Comparison of ENCODE assay signal across 24 mouse cellular contexts in genomic region chr7:78121151-78121486, GRCm38 (mm10).
"Had no signal": no experiment of that assay in that cellular context is flagged by ENCODE, and none has a peak within 500 bp of the region (broad histone marks: within the 10 kb centered on the region; RNA-seq: fewer than 3 reads in every experiment).

No protein-coding gene starts in this region.

- H3K4me1 ChIP-seq: hindbrain, embryonic 10.5 days; hindbrain, embryonic 12.5 days; limb, embryonic 13.5 days; limb, embryonic 15.5 days; liver, embryonic 12.5 days had no signal

- H3K4me3 ChIP-seq: gastrocnemius, adult 2 months; heart, embryonic 12.5 days; hindbrain, embryonic 10.5 days; hindbrain, embryonic 12.5 days; limb, embryonic 13.5 days; limb, embryonic 15.5 days; liver, embryonic 12.5 days had no signal

- H3K27me3 ChIP-seq: heart, embryonic 12.5 days; hindbrain, embryonic 12.5 days; limb, embryonic 13.5 days; limb, embryonic 15.5 days; liver, embryonic 12.5 days had no signal

- H3K4me2 ChIP-seq: heart, embryonic 12.5 days; hindbrain, embryonic 12.5 days; hindbrain, embryonic 14.5 days; limb, embryonic 13.5 days; limb, embryonic 15.5 days; liver, embryonic 12.5 days had no signal

- H3K9ac ChIP-seq: heart, embryonic 12.5 days; hindbrain, embryonic 12.5 days; hindbrain, embryonic 14.5 days; limb, embryonic 13.5 days; limb, embryonic 15.5 days; liver, embryonic 12.5 days; liver, embryonic 14.5 days had no signal

- DNase-seq: gastrocnemius, adult 2 months; gastrocnemius, postnatal 10 days; gastrocnemius, postnatal 25 days; heart, adult 18-20 months; heart, postnatal 10 days; heart, postnatal 4 days; kidney, adult 11 months; kidney, adult 2 months; kidney, postnatal 25 days; layer of hippocampus, adult 9-11 months; layer of hippocampus, postnatal 36 days; left cerebral cortex, postnatal 4 days; lung, adult 18-20 months had no signal

- ATAC-seq: hindbrain, postnatal 0 days; intestine, embryonic 16.5 days; liver, embryonic 12.5 days had no signal

- H3K27ac ChIP-seq: gastrocnemius, adult 2 months; hindbrain, embryonic 10.5 days; hindbrain, embryonic 12.5 days; hindbrain, embryonic 14.5 days; hindbrain, postnatal 0 days; kidney, postnatal 0 days; limb, embryonic 13.5 days; limb, embryonic 15.5 days; liver, embryonic 12.5 days; liver, embryonic 14.5 days had no signal

- H3K36me3 ChIP-seq: heart, embryonic 12.5 days; hindbrain, embryonic 10.5 days; hindbrain, embryonic 12.5 days; limb, embryonic 13.5 days; limb, embryonic 15.5 days; liver, embryonic 12.5 days had no signal

- H3K9me3 ChIP-seq: heart, embryonic 12.5 days; limb, embryonic 15.5 days; liver, embryonic 12.5 days had no signal
